Mouse (Mus musculus) liver, embryonic 14.5 days (tissue): ENCODE measurements around the gene Padi1. TPM values are rescaled to one million over a fixed set of nuclear protein-coding genes. Genes with fewer than 3 reads are reported as not detected.

Experiments used
- ATAC-seq: fragments of 200-750 bp; cut with Nextera tagmentation; 2 replicates; pipeline ENCODE4 v1.8.0; 2017; ENCODE audit warnings: moderate number of reproducible peaks, mild to moderate bottlenecking, moderate library complexity; ENCODE audit not compliant: insufficient read depth
- DNase-seq, 3 experiments: peaks; one replicate each; pipeline ENCODE4 v3.0.0-alpha.2; 2012 to 2013; ENCODE audit warnings: low read depth in 3 of 3, low spot score in 3 of 3
- H3K27ac ChIP-seq: fragments of 300-500 bp; sonication (generic); 2 replicates; pipeline ENCODE4 v1.5.1; 2014; ENCODE audit warnings: moderate library complexity, mild to moderate bottlenecking, control low read depth, inconsistent platforms
- H3K27me3 ChIP-seq: fragments of 300-500 bp; sonication (generic); 2 replicates; pipeline ENCODE4 v1.6.1; 2014; ENCODE audit warnings: mild to moderate bottlenecking, low read length, moderate library complexity; ENCODE audit not compliant: control insufficient read depth, insufficient read depth
- H3K36me3 ChIP-seq: fragments of 300-500 bp; sonication (generic); replicated peaks from 2 replicates; pipeline ENCODE4 v1.6.1; 2014; ENCODE audit warnings: low read depth; ENCODE audit not compliant: control insufficient read depth, insufficient read depth
- H3K4me1 ChIP-seq, 2 experiments: fragments of 200-500 bp in 1 of 2; fragments of 300-500 bp in 1 of 2; sonication (generic) in 1 of 2; replicated peaks; 2 replicates each; pipeline ENCODE4 v1.6.1; 2012 to 2014; ENCODE audit warnings: antibody characterized with exemption in 1 of 2, inconsistent platforms in 1 of 2, low read length in 1 of 2; ENCODE audit not compliant: control insufficient read depth in 2 of 2, insufficient read depth in 2 of 2
- H3K4me2 ChIP-seq: fragments of 300-500 bp; sonication (generic); 2 replicates; pipeline ENCODE4 v1.6.1; 2014; ENCODE audit warnings: low read depth, mild to moderate bottlenecking, control low read depth, moderate library complexity
- H3K4me3 ChIP-seq, 2 experiments: fragments of 200-500 bp in 1 of 2; fragments of 300-500 bp in 1 of 2; sonication (generic) in 1 of 2; 2 replicates each; pipeline ENCODE4 v1.5.1; 2012 to 2014; ENCODE audit warnings: low read depth in 2 of 2, low read length in 2 of 2, mild to moderate bottlenecking in 2 of 2, control low read depth in 1 of 2, inconsistent platforms in 1 of 2, moderate library complexity in 1 of 2; ENCODE audit not compliant: insufficient read depth in 1 of 2
- H3K9ac ChIP-seq: fragments of 300-500 bp; sonication (generic); replicated peaks from 2 replicates; pipeline ENCODE4 v1.6.1; 2014; ENCODE audit warnings: mild to moderate bottlenecking, control low read depth, moderate library complexity
- H3K9me3 ChIP-seq: fragments of 300-500 bp; sonication (generic); 2 replicates; pipeline ENCODE4 v1.6.1; 2016; ENCODE audit warnings: low read length, mixed read lengths; ENCODE audit not compliant: control insufficient read depth
- CTCF ChIP-seq: IDR thresholded peaks from 2 replicates; pipeline ENCODE4 v1.5.1; 2016; ENCODE audit warnings: antibody characterized with exemption, low read depth, control low read depth
- EP300 ChIP-seq: IDR thresholded peaks from 2 replicates; pipeline ENCODE4 v1.6.1; 2016; ENCODE audit warnings: antibody characterized with exemption, low read depth
- WGBS: fragments of 180-500 bp; shearing (Covaris S2); extraction: QIAGEN DNeasy Blood & Tissue Kit; methylation state at CpG from one replicate; pipeline ENCODE4 v1.1.7; 2014; ENCODE audit not compliant: insufficient replicate concordance; 5-methylcytosine and 5-hydroxymethylcytosine counted together
- polyA plus RNA-seq, 2 experiments: library from polyadenylated mRNA; depleted of rRNA in 1 of 2; stranded (reverse) in 1 of 2; unstranded in 1 of 2; fragments of >200 nt; fragmentation: Nextera tagmentation in 1 of 2; extraction: Ambion mirVana in 1 of 2; gene quantifications; 2 replicates each; pipeline versions ENCODE4 v1.2.1 to v1.2.3; 2012 to 2014

Padi1 gene
- polyA plus RNA-seq, 2 experiments = 0.01 TPM; not detected in 1

- peaks cover 0 to 2% of the 10 kb centered on the region in 2 experiments; a peak in 2 of 4 replicates for H3K4me1 ChIP-seq
- no peak overlapping the region for H3K27ac ChIP-seq
- TF ChIP-seq EP300 (no peak), CTCF (no peak)
- H3K4me2 ChIP-seq = no peak overlapping the region
- no peaks in the 10 kb centered on the region for H3K36me3 ChIP-seq
- WGBS = 73% methylated on average over 4 of the region's 4 CpGs
- no peak for ATAC-seq
- no peak for DNase-seq
- peaks cover 3% of the 10 kb centered on the region; the same call in 1 of the 2 replicates for H3K27me3 ChIP-seq
- no peaks in the 10 kb centered on the region for H3K9me3 ChIP-seq
- no peak overlapping the region for H3K9ac ChIP-seq
- H3K4me3 ChIP-seq = no peak overlapping the region
These were observed 13.8 kb downstream of the Padi1 start for GRCm38 (mm10) chr4:140831808-140832207.

DNA sequence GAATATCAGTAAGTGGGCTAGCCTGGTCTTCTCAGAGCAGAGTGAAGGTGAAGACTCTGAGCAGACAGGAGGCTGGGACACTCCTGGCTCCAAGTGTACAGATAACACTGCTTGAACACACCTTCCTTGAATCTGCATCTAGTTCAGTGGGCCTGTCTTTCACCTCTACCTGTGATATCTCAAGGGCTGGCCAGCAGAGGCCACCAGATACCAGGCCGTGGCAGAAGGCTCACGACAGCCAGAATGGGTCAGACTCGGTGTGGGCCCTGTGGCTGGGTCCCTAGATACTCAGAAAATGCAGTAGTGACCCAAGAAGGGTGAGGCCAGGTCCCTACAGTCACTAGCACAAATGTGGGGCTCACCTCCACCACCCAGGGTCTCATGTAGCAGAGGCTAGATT is 18.3 kb downstream of the Padi1 start:
- no peaks in the 10 kb centered on the region for H3K4me1 ChIP-seq
- no peaks in the 10 kb centered on the region for H3K9me3 ChIP-seq
- H3K36me3 ChIP-seq = no peaks in the 10 kb centered on the region
- DNase-seq (no peak), ATAC-seq (no peak)
- no peaks in the 10 kb centered on the region for H3K27me3 ChIP-seq
- peak; percentile 64 for TF ChIP-seq CTCF
- no peak for TF ChIP-seq EP300
- no peak overlapping the region for H3K4me2 ChIP-seq
- 50% methylated on average over 3 of the region's 3 CpGs for WGBS
- no peak overlapping the region for H3K4me3 ChIP-seq
- no peak overlapping the region for H3K9ac ChIP-seq
- H3K27ac ChIP-seq = no peak overlapping the region

DNA sequence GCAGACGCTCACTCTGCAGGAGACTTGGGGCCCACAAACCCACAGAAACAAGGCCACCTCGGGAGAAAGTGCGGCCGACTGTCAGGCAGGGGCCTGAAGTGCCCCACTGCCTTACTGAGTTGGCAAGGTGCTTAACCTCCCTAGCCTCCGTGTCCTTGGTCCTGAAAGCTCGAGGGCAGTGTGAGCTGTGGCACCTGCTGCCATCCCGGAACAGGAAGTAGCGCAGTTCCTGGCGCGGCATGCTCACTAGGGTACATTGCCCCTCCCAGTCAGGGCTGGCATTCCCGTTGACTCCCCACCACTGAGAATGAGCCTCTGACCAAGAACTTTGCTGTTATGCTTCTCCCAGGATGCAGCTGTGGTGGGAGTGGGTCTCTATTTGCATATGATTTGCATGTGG is 19.6 kb downstream of the Padi1 start:
- H3K27me3 ChIP-seq = no peaks in the 10 kb centered on the region
- H3K36me3 ChIP-seq = no peaks in the 10 kb centered on the region
- no peak overlapping the region for H3K4me3 ChIP-seq
- ATAC-seq (no peak), DNase-seq (no peak)
- no peak overlapping the region for H3K4me2 ChIP-seq
- H3K27ac ChIP-seq = no peak overlapping the region
- H3K9me3 ChIP-seq = no peaks in the 10 kb centered on the region
- no peak for TF ChIP-seq CTCF
- no peak for TF ChIP-seq EP300
- WGBS = 55% methylated on average over 11 of the region's 11 CpGs
- no peaks in the 10 kb centered on the region for H3K4me1 ChIP-seq
- no peak overlapping the region for H3K9ac ChIP-seq

GRCm38 (mm10) chr4:140821988-140822387 is 23.6 kb downstream of the Padi1 start:
- 0 out of 2 replicates have a peak, but pooled peaks have one; percentile 13 for ATAC-seq
- peak in 2 of 3 experiments; percentile 42 to 65 for DNase-seq
- 52% methylated on average over 5 of the region's 5 CpGs for WGBS
- no peak overlapping the region for H3K27ac ChIP-seq
- H3K4me2 ChIP-seq = no peak overlapping the region
- TF ChIP-seq EP300 (no peak), CTCF (peak; percentile 90)
- H3K9ac ChIP-seq = no peak overlapping the region
- H3K4me1 ChIP-seq = no peaks in the 10 kb centered on the region; a peak in 2 of 4 replicates
- H3K9me3 ChIP-seq = no peaks in the 10 kb centered on the region
- H3K4me3 ChIP-seq = no peak overlapping the region
- no peaks in the 10 kb centered on the region for H3K27me3 ChIP-seq
- no peaks in the 10 kb centered on the region for H3K36me3 ChIP-seq

DNA sequence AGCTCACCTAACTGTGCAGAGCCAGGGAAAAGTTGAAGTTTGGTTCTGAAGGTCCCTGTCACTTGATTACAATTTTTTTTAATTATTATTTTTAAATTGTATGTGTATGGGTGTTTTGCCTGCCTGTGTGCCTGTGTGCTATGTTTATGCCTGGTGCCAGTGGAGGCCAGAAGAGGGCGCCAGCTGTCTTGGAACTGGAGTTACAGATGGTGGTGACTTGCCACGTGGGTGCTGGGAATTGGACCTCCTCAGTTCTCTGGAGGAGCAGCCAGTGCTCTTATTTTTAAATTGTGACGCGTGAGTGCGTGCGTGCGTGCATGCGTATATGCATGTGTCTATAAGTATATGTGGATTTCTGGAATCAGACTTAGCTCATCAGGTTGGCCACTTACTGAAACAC is 28.2 kb downstream of the Padi1 start:
- ATAC-seq (no peak), DNase-seq (no peak)
- H3K9me3 ChIP-seq = no peaks in the 10 kb centered on the region
- 80% methylated on average over 8 of the region's 8 CpGs for WGBS
- no peak overlapping the region for H3K27ac ChIP-seq
- H3K27me3 ChIP-seq = no peaks in the 10 kb centered on the region
- no peak overlapping the region for H3K4me3 ChIP-seq
- H3K4me2 ChIP-seq = no peak overlapping the region
- no peak overlapping the region for H3K9ac ChIP-seq
- no peaks in the 10 kb centered on the region for H3K36me3 ChIP-seq
- peaks cover 22 to 30% of the 10 kb centered on the region in 2 experiments for H3K4me1 ChIP-seq
- TF ChIP-seq EP300 (no peak), CTCF (peak; percentile 52)
